Mouse (Mus musculus) neural tube, embryonic 13.5 days (tissue): ENCODE measurements around the gene Lat2. TPM values are rescaled to one million over a fixed set of nuclear protein-coding genes. Genes with fewer than 3 reads are reported as not detected.
"Not testable (repeated sequence)": the region's sequence is repeated elsewhere in the genome, so short reads cannot be mapped to it uniquely, and the experiment has no call there.

Experiments used
- ATAC-seq: fragments of 200-750 bp; cut with Nextera tagmentation; 2 replicates; pipeline ENCODE4 v1.8.0; 2017; ENCODE audit warnings: low read depth, mild to moderate bottlenecking, moderate TSS enrichment, moderate library complexity
- H3K27ac ChIP-seq: fragments of 300-500 bp; sonication (generic); replicated peaks from 2 replicates; pipeline ENCODE4 v1.5.1; 2015; ENCODE audit warnings: moderate library complexity, mild to moderate bottlenecking, inconsistent platforms
- H3K27me3 ChIP-seq: fragments of 300-500 bp; sonication (generic); 2 replicates; pipeline ENCODE4 v1.6.1; 2015; ENCODE audit warnings: mild to moderate bottlenecking, inconsistent platforms
- H3K36me3 ChIP-seq: fragments of 300-500 bp; sonication (generic); 2 replicates; pipeline ENCODE4 v1.6.1; 2015; ENCODE audit warnings: mild to moderate bottlenecking, inconsistent platforms
- H3K4me1 ChIP-seq: fragments of 300-500 bp; sonication (generic); replicated peaks from 2 replicates; pipeline ENCODE4 v1.6.1; 2015; ENCODE audit warnings: inconsistent platforms
- H3K4me2 ChIP-seq: fragments of 300-500 bp; sonication (generic); 2 replicates; pipeline ENCODE4 v1.6.1; 2015; ENCODE audit warnings: inconsistent platforms, mild to moderate bottlenecking, moderate library complexity
- H3K4me3 ChIP-seq: fragments of 300-500 bp; sonication (generic); 2 replicates; pipeline ENCODE4 v1.5.1; 2015; ENCODE audit warnings: mild to moderate bottlenecking, inconsistent platforms
- H3K9ac ChIP-seq: fragments of 300-500 bp; sonication (generic); 2 replicates; pipeline ENCODE4 v1.6.1; 2015; ENCODE audit warnings: moderate library complexity, mild to moderate bottlenecking, inconsistent platforms
- H3K9me3 ChIP-seq: fragments of 300-500 bp; sonication (generic); 2 replicates; pipeline ENCODE4 v1.6.1; 2016; ENCODE audit warnings: inconsistent platforms
- WGBS: fragments of 180-500 bp; shearing (Covaris S2); methylation state at CpG from one replicate; pipeline ENCODE4 v1.1.7; 2015; 5-methylcytosine and 5-hydroxymethylcytosine counted together
- polyA plus RNA-seq: library from polyadenylated mRNA; unstranded; fragments of >200 nt; fragmentation: Nextera tagmentation; extraction: Ambion mirVana; gene quantifications from 2 replicates; pipeline ENCODE4 v1.2.1, GENCODE M21; 2015

The Lat2 gene
- 4.9 and 6.2 TPM in 2 replicates for polyA plus RNA-seq

- no peaks in the 10 kb centered on the region for H3K9me3 ChIP-seq
- no peak for ATAC-seq
- H3K4me2 ChIP-seq, result no peak within 1 kb of the TSS
- H3K9ac ChIP-seq, result no peak within 1 kb of the TSS
- H3K36me3 ChIP-seq, result peaks cover 41% of the 10 kb centered on the region
- H3K27me3 ChIP-seq, result no peaks in the 10 kb centered on the region
- H3K27ac ChIP-seq, result no peak within 1 kb of the TSS
- H3K4me3 ChIP-seq, result no peak within 1 kb of the TSS
- WGBS, result 86% methylated on average over 7 of the region's 7 CpGs
- H3K4me1 ChIP-seq, result peaks cover 7% of the 10 kb centered on the region
Observed at GRCm38 (mm10) chr5:134614802-134615201, at the start of gene Lat2. Lat2 (minus strand) TSS chr5:134615025.

GRCm38 (mm10) chr5:134656708-134657107 is 41.9 kb upstream of the Lat2 start:
- no peaks in the 10 kb centered on the region for H3K9me3 ChIP-seq
- no peaks in the 10 kb centered on the region for H3K27me3 ChIP-seq
- peaks cover 60% of the 10 kb centered on the region for H3K36me3 ChIP-seq
- 0 out of 2 replicates have a peak overlapping the region, but pooled peaks have one; percentile 12 for H3K9ac ChIP-seq
- no peaks in the 10 kb centered on the region for H3K4me1 ChIP-seq
- H3K27ac ChIP-seq, result no peak overlapping the region
- no peak overlapping the region for H3K4me2 ChIP-seq
- 68% methylated on average over 4 of the region's 4 CpGs for WGBS
- no peak; the same call in 1 of the 2 replicates for ATAC-seq
- no peak overlapping the region for H3K4me3 ChIP-seq

GRCm38 (mm10) chr5:134652015-134652414 is 37.2 kb upstream of the Lat2 start:
- 49% methylated on average over 7 of the region's 7 CpGs for WGBS
- H3K4me2 ChIP-seq, result no peak overlapping the region
- no peaks in the 10 kb centered on the region for H3K27me3 ChIP-seq
- H3K27ac ChIP-seq, result no peak overlapping the region
- no peak for ATAC-seq
- no peaks in the 10 kb centered on the region for H3K4me1 ChIP-seq
- no peaks in the 10 kb centered on the region for H3K9me3 ChIP-seq
- H3K36me3 ChIP-seq, result peaks cover 13% of the 10 kb centered on the region
- H3K4me3 ChIP-seq, result no peak overlapping the region
- H3K9ac ChIP-seq, result no peak overlapping the region

GRCm38 (mm10) chr5:134650926-134651325 is 36.1 kb upstream of the Lat2 start:
- Histone ChIP-seq H3K4me3 (no peak overlapping the region), H3K4me2 (no peak overlapping the region), H3K36me3 (0 out of 2 replicates have a peak, but pooled peaks cover 5% of the 10 kb centered on the region), H3K27ac (no peak overlapping the region), H3K27me3 (no peaks in the 10 kb centered on the region), H3K4me1 (no peaks in the 10 kb centered on the region), H3K9me3 (no peaks in the 10 kb centered on the region), H3K9ac (no peak overlapping the region)
- ATAC-seq, result no peak
- WGBS, result 47% methylated on average over 4 of the region's 5 CpGs

GRCm38 (mm10) chr5:134648976-134649375 is 34.2 kb upstream of the Lat2 start:
- 71% methylated on average over 4 of the region's 4 CpGs for WGBS
- H3K4me3 ChIP-seq, H3K9me3 ChIP-seq, H3K36me3 ChIP-seq, H3K27ac ChIP-seq, H3K4me2 ChIP-seq, H3K9ac ChIP-seq, H3K4me1 ChIP-seq, H3K27me3 ChIP-seq, ATAC-seq: not testable (repeated sequence)

- H3K36me3 ChIP-seq, result no peaks in the 10 kb centered on the region
- no peaks in the 10 kb centered on the region for H3K27me3 ChIP-seq
- no peak overlapping the region for H3K27ac ChIP-seq
- no peaks in the 10 kb centered on the region for H3K9me3 ChIP-seq
- H3K4me3 ChIP-seq, result no peak overlapping the region
- no peaks in the 10 kb centered on the region for H3K4me1 ChIP-seq
- WGBS, result 86% methylated on average over 2 of the region's 2 CpGs
- ATAC-seq, result no peak
- no peak overlapping the region for H3K9ac ChIP-seq
- H3K4me2 ChIP-seq, result no peak overlapping the region
Observed at GRCm38 (mm10) chr5:134647394-134647793, 32.6 kb upstream of the Lat2 start.

- 76% methylated on average over 4 of the region's 4 CpGs for WGBS
- H3K36me3 ChIP-seq, result no peaks in the 10 kb centered on the region
- H3K4me3 ChIP-seq, result no peak overlapping the region
- no peak overlapping the region for H3K27ac ChIP-seq
- H3K4me1 ChIP-seq, result no peaks in the 10 kb centered on the region
- ATAC-seq, result no peak
- H3K9ac ChIP-seq, result no peak overlapping the region
- H3K27me3 ChIP-seq, result no peaks in the 10 kb centered on the region
- H3K4me2 ChIP-seq, result no peak overlapping the region
- H3K9me3 ChIP-seq, result no peaks in the 10 kb centered on the region
Observed at GRCm38 (mm10) chr5:134646461-134646860, 31.6 kb upstream of the Lat2 start.

GRCm38 (mm10) chr5:134644643-134645118 is 29.9 kb upstream of the Lat2 start:
- Histone ChIP-seq H3K9ac (no peak overlapping the region), H3K36me3 (no peaks in the 10 kb centered on the region), H3K4me3 (no peak overlapping the region), H3K27ac (no peak overlapping the region), H3K27me3 (no peaks in the 10 kb centered on the region), H3K9me3 (no peaks in the 10 kb centered on the region), H3K4me2 (no peak overlapping the region), H3K4me1 (peaks cover 4% of the 10 kb centered on the region)
- WGBS, result 75% methylated on average over 8 of the region's 8 CpGs
- ATAC-seq, result no peak

- Histone ChIP-seq H3K4me3 (no peak overlapping the region), H3K27ac (no peak overlapping the region), H3K9ac (no peak overlapping the region), H3K36me3 (no peaks in the 10 kb centered on the region), H3K9me3 (no peaks in the 10 kb centered on the region), H3K4me2 (no peak overlapping the region), H3K27me3 (no peaks in the 10 kb centered on the region), H3K4me1 (peaks cover 6% of the 10 kb centered on the region)
- 79% methylated on average over 1 of the region's 1 CpGs for WGBS
- ATAC-seq, result no peak
Observed at GRCm38 (mm10) chr5:134644121-134644520, 29.3 kb upstream of the Lat2 start.

GRCm38 (mm10) chr5:134640371-134640770 is 25.5 kb upstream of the Lat2 start:
- H3K27me3 ChIP-seq, result no peaks in the 10 kb centered on the region
- H3K9ac ChIP-seq, result no peak overlapping the region
- H3K4me1 ChIP-seq, result peaks cover 29% of the 10 kb centered on the region
- 90% methylated on average over 3 of the region's 3 CpGs for whole genome bisulfite sequencing
- H3K36me3 ChIP-seq, result peaks cover 13% of the 10 kb centered on the region
- ATAC-seq, result no peak
- no peak overlapping the region for H3K4me3 ChIP-seq
- H3K27ac ChIP-seq, result no peak overlapping the region
- H3K9me3 ChIP-seq, result no peaks in the 10 kb centered on the region
- no peak overlapping the region for H3K4me2 ChIP-seq

- peaks cover 32% of the 10 kb centered on the region for H3K4me1 ChIP-seq
- H3K4me2 ChIP-seq, result peak within 1 kb of the TSS; percentile 80
- under 1% methylated on average over 36 of the region's 52 CpGs for WGBS
- H3K36me3 ChIP-seq, result peaks cover 22% of the 10 kb centered on the region
- ATAC-seq, result peak; percentile 90
- H3K4me3 ChIP-seq, result peak within 1 kb of the TSS; percentile 95
- H3K27me3 ChIP-seq, result no peaks in the 10 kb centered on the region
- peak within 1 kb of the TSS; percentile 96 for H3K27ac ChIP-seq
- peak within 1 kb of the TSS; percentile 99 for H3K9ac ChIP-seq
- no peaks in the 10 kb centered on the region for H3K9me3 ChIP-seq
Observed at GRCm38 (mm10) chr5:134639269-134639682, 24.5 kb upstream of the Lat2 start, which contains the start of gene Eif4h. Eif4h (minus strand) TSS chr5:134639490.

GRCm38 (mm10) chr5:134638461-134639268 is 23.8 kb upstream of the Lat2 start:
- H3K36me3 ChIP-seq, result peaks cover 25% of the 10 kb centered on the region
- peak overlapping the region; percentile 80 for H3K4me2 ChIP-seq
- peak overlapping the region; percentile 99 for H3K9ac ChIP-seq
- peak overlapping the region; percentile 95 for H3K4me3 ChIP-seq
- no peaks in the 10 kb centered on the region for H3K9me3 ChIP-seq
- ATAC-seq, result peak; percentile 77
- under 1% methylated on average over 84 of the region's 85 CpGs for WGBS
- no peaks in the 10 kb centered on the region for H3K27me3 ChIP-seq
- peak overlapping the region; percentile 96 for H3K27ac ChIP-seq
- peaks cover 38% of the 10 kb centered on the region for H3K4me1 ChIP-seq
